Mouse (Mus musculus): ENCODE data around the gene Hdc. TPM values are rescaled to one million over a fixed set of nuclear protein-coding genes. Genes with fewer than 3 reads are reported as not detected.
A peak's percentile ranks its signal among the peaks of the same experiment; 100 is the strongest.

Hdc gene
- 1 to 10 TPM; 1.1 TPM for total RNA-seq (2021)
- long read RNA-seq, experiment 1: 0 reads
- long read RNA-seq, experiment 2: 0 reads

DNA sequence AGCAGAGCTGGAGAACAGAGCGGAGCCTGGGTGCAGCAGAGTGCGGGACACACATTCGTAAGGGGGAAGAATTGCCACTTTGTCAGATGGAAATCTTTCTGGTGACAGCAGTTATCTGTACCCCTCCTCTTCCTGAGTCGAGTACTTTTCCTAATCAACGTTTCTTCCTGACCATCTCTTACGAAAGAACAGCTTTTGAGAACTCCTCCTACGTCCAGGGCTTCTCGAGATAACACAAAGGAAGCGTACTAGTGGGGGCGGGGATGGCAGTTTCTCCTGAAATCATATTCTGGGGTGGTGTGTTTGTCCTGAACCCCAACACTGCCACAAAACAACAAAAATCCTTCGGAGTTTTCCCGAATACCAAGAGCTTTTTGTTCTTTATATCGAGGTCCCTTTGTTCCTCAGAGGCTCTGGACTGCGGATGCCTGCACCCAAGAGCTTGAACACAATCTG is at the start of gene Hdc:
TSS of gene Hdc (minus strand) at position 51 of the 456 bp plus-strand sequence.
- TF ChIP-seq CTCF (conservative IDR thresholded peaks at IDR 0.05): no peak
- Histone ChIP-seq H3K4me3 (no peak within 1 kb of the TSS), H3K27ac (no peak within 1 kb of the TSS)
- no peak for DNase-seq (ENCODE audit: low spot score in 2 of 2)

GRCm38 (mm10) chr2:126668621-126669252 is 49.6 kb upstream of the Hdc start:
- no peak for DNase-seq (ENCODE audit: low spot score in 2 of 2)
- Histone ChIP-seq H3K27ac (no peak overlapping the region), H3K4me3 (no peak overlapping the region)
- TF ChIP-seq CTCF (conservative IDR thresholded peaks at IDR 0.05): no peak

GRCm38 (mm10) chr2:126665984-126666383 is 46.9 kb upstream of the Hdc start:
- Histone ChIP-seq H3K27ac (no peak overlapping the region), H3K4me3 (no peak overlapping the region)
- no peak for TF ChIP-seq CTCF (conservative IDR thresholded peaks at IDR 0.05)
- no peak for DNase-seq (ENCODE audit: low spot score in 2 of 2)

DNA sequence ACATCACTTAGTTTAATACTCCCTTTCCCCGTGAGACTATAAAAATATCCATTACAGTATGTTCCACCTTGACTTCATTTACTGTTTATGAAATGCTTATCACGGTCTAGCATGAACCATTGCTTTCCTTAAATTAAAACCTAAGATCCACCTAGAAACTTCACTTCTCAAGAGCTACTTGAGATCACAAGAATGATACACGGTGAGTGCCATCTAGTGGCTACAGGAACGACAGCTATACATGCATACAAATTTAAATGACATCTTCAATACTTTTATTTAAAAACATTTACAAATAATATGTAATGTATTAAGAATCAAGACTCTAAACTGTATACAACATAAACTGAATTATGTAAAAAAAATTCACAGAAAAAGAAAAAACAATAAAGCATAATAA is 44.4 kb upstream of the Hdc start:
- TF ChIP-seq CTCF (conservative IDR thresholded peaks at IDR 0.05): peak; percentile 86
- Histone ChIP-seq H3K27ac (no peak overlapping the region), H3K4me3 (no peak overlapping the region)
- no peak for DNase-seq (ENCODE audit: low spot score in 2 of 2)

DNA sequence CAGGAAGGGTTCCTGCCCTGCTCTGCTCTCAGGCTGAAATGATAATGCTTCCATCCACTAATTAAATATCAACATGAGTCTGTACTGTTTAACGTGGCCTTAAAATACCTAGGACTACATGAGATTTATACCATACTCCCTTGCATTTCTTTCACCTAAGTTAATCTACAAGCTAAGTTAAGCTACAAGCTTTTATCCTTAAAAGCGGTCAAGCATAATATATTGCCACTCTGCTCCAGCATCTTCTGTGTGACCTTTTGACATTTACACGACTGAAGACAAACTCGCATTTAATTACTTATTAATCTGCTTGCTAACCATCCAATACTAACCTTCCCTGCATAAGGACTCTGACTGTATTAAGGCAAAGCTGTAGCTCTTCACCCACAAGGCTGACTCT is 33.8 kb upstream of the Hdc start:
- DNase-seq (ENCODE audit: low spot score in 2 of 2): no peak
- no peak overlapping the region for H3K27ac ChIP-seq
- H3K4me3 ChIP-seq: no peak overlapping the region
- no peak for TF ChIP-seq CTCF (conservative IDR thresholded peaks at IDR 0.05)

- no peak overlapping the region for H3K27ac ChIP-seq
- TF ChIP-seq CTCF (conservative IDR thresholded peaks at IDR 0.05): no peak
- H3K4me3 ChIP-seq: no peak overlapping the region
- DNase-seq (ENCODE audit: low spot score in 2 of 2): no peak
These were observed 28.7 kb upstream of the Hdc start for GRCm38 (mm10) chr2:126647762-126648161.

- no peak for TF ChIP-seq CTCF (conservative IDR thresholded peaks at IDR 0.05)
- Histone ChIP-seq H3K27ac (no peak overlapping the region), H3K4me3 (no peak overlapping the region)
- no peak for DNase-seq (ENCODE audit: low spot score in 2 of 2)
These were observed 27.4 kb upstream of the Hdc start for GRCm38 (mm10) chr2:126646461-126646860.

GRCm38 (mm10) chr2:126644768-126645167 is 25.7 kb upstream of the Hdc start:
- TF ChIP-seq CTCF (conservative IDR thresholded peaks at IDR 0.05): peak; percentile 42
- DNase-seq (ENCODE audit: low spot score in 2 of 2): no peak
- H3K27ac ChIP-seq: no peak overlapping the region
- H3K4me3 ChIP-seq: no peak overlapping the region

DNA sequence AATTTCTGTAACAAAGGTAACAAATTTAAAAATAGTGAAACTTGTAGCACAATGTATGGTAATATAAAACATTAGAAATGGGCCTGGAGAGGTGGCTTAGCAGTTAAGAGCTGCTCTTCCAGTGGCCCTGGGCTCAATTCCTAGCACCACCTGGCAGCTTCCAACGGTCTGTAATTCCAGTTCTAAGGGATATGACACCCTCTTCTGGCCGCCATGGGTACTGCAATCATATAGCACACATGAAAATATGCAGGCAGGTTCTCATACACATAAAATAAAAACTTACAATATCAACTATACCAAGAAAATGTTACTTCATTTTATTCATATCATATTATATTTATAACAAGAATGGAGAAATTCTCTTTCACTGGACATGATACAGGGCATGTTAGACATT is 21.2 kb upstream of the Hdc start:
- Histone ChIP-seq H3K4me3 (no peak overlapping the region), H3K27ac (peak overlapping the region; percentile 92)
- no peak for DNase-seq (ENCODE audit: low spot score in 2 of 2)
- TF ChIP-seq CTCF (conservative IDR thresholded peaks at IDR 0.05): peak; percentile 64

GRCm38 (mm10) chr2:126635939-126636823 is 17.1 kb upstream of the Hdc start:
- TF ChIP-seq CTCF (conservative IDR thresholded peaks at IDR 0.05): no peak
- no peak for DNase-seq (ENCODE audit: low spot score in 2 of 2)
- Histone ChIP-seq H3K4me3 (no peak overlapping the region), H3K27ac (no peak overlapping the region)

GRCm38 (mm10) chr2:126633165-126633564 is 14.1 kb upstream of the Hdc start:
- TF ChIP-seq CTCF (conservative IDR thresholded peaks at IDR 0.05): no peak
- no peak for DNase-seq (ENCODE audit: low spot score in 2 of 2)
- no peak overlapping the region for H3K27ac ChIP-seq
- no peak overlapping the region for H3K4me3 ChIP-seq

DNA sequence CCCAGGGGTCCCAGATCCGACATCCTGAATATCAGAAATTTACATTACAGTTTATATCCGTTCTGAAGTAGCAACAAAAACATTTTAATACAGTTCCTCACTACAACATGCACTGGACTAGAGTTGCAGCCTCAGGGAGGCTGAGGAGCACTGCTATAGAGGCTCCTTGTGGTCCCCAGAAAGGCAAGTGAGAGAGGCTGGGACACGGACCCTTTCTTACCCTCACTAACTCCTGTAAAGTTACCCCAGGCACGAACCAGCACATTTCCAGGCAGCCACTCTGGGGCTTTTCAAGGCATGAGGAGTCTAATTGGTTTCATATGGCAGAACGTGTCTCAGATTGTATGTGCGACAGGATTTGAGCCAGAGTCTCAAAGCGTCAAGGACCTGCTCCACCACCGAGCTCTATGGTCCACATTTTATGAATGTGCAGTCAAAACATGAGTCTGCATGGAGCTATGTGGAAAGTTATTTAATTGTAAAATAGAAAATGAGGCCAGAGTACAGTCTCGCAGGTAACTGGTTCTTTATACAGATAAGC is 9.4 kb upstream of the Hdc start:
- no peak overlapping the region for H3K27ac ChIP-seq
- TF ChIP-seq CTCF (conservative IDR thresholded peaks at IDR 0.05): no peak
- no peak for DNase-seq (ENCODE audit: low spot score in 2 of 2)
- H3K4me3 ChIP-seq: no peak overlapping the region

- TF ChIP-seq CTCF (conservative IDR thresholded peaks at IDR 0.05): no peak
- Histone ChIP-seq H3K4me3 (no peak overlapping the region), H3K27ac (no peak overlapping the region)
- no peak for DNase-seq (ENCODE audit: low spot score in 2 of 2)
These were observed 4.0 kb upstream of the Hdc start for GRCm38 (mm10) chr2:126623138-126623537.
